11 mouse cellular contexts compared by ENCODE assay signal in the genomic region with DNA sequence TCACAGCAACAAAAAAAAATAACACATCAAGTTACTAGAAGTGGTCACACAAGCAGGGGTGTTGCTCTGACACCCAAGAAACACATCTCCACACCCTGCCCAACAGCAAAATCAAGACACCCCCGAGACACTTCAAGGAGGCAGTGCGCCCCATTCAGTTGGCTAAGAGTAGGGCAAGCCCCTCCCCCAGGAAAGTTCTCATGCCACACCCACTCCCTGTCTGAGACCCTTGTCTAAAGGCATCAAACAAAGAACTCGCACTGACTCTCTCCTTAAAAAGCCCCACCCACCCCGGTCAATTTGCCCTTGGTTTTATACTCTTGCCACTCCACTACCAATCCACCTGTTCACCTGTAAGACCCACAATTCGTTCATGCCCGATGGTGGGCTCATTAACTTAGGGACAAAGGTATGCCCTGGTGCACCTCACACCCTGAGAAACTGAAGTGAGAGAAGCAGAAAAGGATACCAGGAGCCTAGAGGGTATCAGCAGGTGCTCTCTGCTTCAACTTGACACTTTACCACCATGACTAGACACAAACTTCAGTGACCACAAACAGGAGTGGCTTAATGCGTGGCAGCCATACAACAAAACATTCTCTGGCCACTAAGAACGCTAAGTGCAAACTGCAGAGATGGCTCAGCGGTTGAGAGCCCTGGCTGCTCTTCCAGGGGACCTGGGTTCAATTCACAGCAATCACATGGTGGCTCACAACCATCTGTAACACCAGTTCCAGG. TPM values are rescaled to one million over a fixed set of nuclear protein-coding genes. Genes with fewer than 3 reads are reported as not detected.
A peak's percentile ranks its signal among the peaks of the same experiment; 100 is the strongest.
DNase-seq lines count a peak whose midpoint lies in the region; ATAC-seq lines count a peak whose summit lies in the region.
"Had no signal": no experiment of that assay in that cellular context is flagged by ENCODE, and none has a peak within 500 bp of the region (broad histone marks: within the 10 kb centered on the region; RNA-seq: fewer than 3 reads in every experiment).

No protein-coding gene starts in this region.

- DNase-seq in heart, postnatal 25 days (ENCODE audit: low spot score): no peak
- peak; percentile 40 for DNase-seq in thymus, postnatal 0 days (ENCODE audit: low spot score)
- no peak for DNase-seq in thymus, postnatal 10 days (ENCODE audit: low spot score in 2 of 2)
- DNase-seq in B cell, adult 2 months: no peak
- DNase-seq in layer of hippocampus, adult 9-10 months (ENCODE audit: low spot score): no peak
- DNase-seq: right cerebral cortex, postnatal 4 days had no signal

- intact Hi-C loops in heart, postnatal 25 days (cut with DNase I): no loop called here

- peaks cover 95% of the 10 kb centered on the region for H3K4me1 ChIP-seq in heart, embryonic 15.5 days (replicated peaks)
- H3K4me1 ChIP-seq in stomach, embryonic 16.5 days (ENCODE audit: control insufficient read depth, insufficient read depth, low read length): peaks cover 78% of the 10 kb centered on the region

- H3K36me3 ChIP-seq in heart, embryonic 15.5 days: 0 out of 2 replicates have a peak, but pooled peaks cover under 1% of the 10 kb centered on the region
- H3K36me3 ChIP-seq in stomach, embryonic 16.5 days (ENCODE audit: control insufficient read depth, insufficient read depth, low read length): no peaks in the 10 kb centered on the region

- H3K9me3 ChIP-seq in heart, embryonic 15.5 days (replicated peaks): no peaks in the 10 kb centered on the region
- no peaks in the 10 kb centered on the region for H3K9me3 ChIP-seq in stomach, embryonic 16.5 days (replicated peaks; ENCODE audit: control insufficient read depth, low read length)
- H3K9me3 ChIP-seq: forebrain, embryonic 13.5 days had no signal

- H3K27me3 ChIP-seq in heart, embryonic 15.5 days: no peaks in the 10 kb centered on the region
- H3K27me3 ChIP-seq in stomach, embryonic 16.5 days (ENCODE audit: control insufficient read depth, insufficient read depth, low read length): no peaks in the 10 kb centered on the region
- H3K27me3 ChIP-seq: forebrain, embryonic 13.5 days had no signal

- no peak overlapping the region for H3K9ac ChIP-seq in heart, embryonic 15.5 days
- H3K9ac ChIP-seq in stomach, embryonic 16.5 days (ENCODE audit: low read length): 0 out of 2 replicates have a peak overlapping the region, but pooled peaks have one; percentile 14
- H3K9ac ChIP-seq: forebrain, embryonic 13.5 days had no signal

- no peak overlapping the region for H3K4me2 ChIP-seq in heart, embryonic 15.5 days
- no peak overlapping the region for H3K4me2 ChIP-seq in stomach, embryonic 16.5 days (ENCODE audit: low read depth, low read length)
- H3K4me2 ChIP-seq: forebrain, embryonic 13.5 days had no signal

- whole genome bisulfite sequencing in heart, embryonic 15.5 days: 79% methylated on average over 9 of the region's 9 CpGs
- WGBS in stomach, embryonic 16.5 days: 68% methylated on average over 9 of the region's 9 CpGs

- no peak overlapping the region for H3K4me3 ChIP-seq in heart, embryonic 15.5 days
- H3K4me3 ChIP-seq in stomach, embryonic 16.5 days (replicated peaks; ENCODE audit: low read length): no peak overlapping the region
- H3K4me3 ChIP-seq: forebrain, embryonic 13.5 days had no signal

- no peak for ATAC-seq in heart, embryonic 15.5 days (replicated peaks; ENCODE audit: insufficient number of reproducible peaks, insufficient read depth, low FRiP score, low read depth)
- peak; percentile 40 for ATAC-seq in granulocyte monocyte progenitor cell, adult 5-6 weeks (replicated peaks; ENCODE audit: poor library complexity, severe bottlenecking)
- no peak for ATAC-seq in stomach, embryonic 16.5 days (ENCODE audit: insufficient read depth, low FRiP score)
- ATAC-seq: forebrain, embryonic 13.5 days; hindbrain, postnatal 0 days had no signal

- peak overlapping the region; percentile 85 for H3K27ac ChIP-seq in heart, embryonic 15.5 days
- 0 out of 2 replicates have a peak overlapping the region, but pooled peaks have one; percentile 8 for H3K27ac ChIP-seq in stomach, embryonic 16.5 days (ENCODE audit: low read length)
- H3K27ac ChIP-seq: hindbrain, postnatal 0 days had no signal

RNA-seq across cellular contexts. Expression of gene Zmynd8, which starts 45.8 kb away (rescaled TPM):
- 39.1 and 40.7 TPM in 2 replicates for polyA plus RNA-seq in heart, embryonic 15.5 days (2015; fragmentation: Nextera tagmentation; extraction: Ambion mirVana)
- total RNA-seq in heart, postnatal 25 days (2021): 10 to 100 TPM; 44.5 to 48.7 TPM
- polyA plus RNA-seq in thymus, postnatal 0 days (2015; fragmentation: Nextera tagmentation; extraction: Ambion mirVana): 38.8 and 46.7 TPM in 2 replicates
- 53.0 and 58.3 TPM in 2 replicates for total RNA-seq in granulocyte monocyte progenitor cell, adult 5-6 weeks (2014; fragmentation: Nextera tagmentation)
- 32.2 and 33.7 TPM in 2 replicates for total RNA-seq in granulocyte monocyte progenitor cell, adult 5-6 weeks (2017)
- polyA plus RNA-seq in stomach, embryonic 16.5 days (2015; fragmentation: Nextera tagmentation; extraction: Ambion mirVana): 45.1 and 45.3 TPM in 2 replicates
